Mouse (Mus musculus) cerebellum, adult 2 months (tissue): ENCODE measurements around the gene Rps7.

ENCODE experiments used
- CTCF ChIP-seq: fragments of 200-500 bp; IDR thresholded peaks from 2 replicates; pipeline ENCODE4 v1.5.1; 2011; ENCODE audit warnings: low read depth, mild to moderate bottlenecking, control low read depth, low read length, moderate library complexity, borderline replicate concordance; ENCODE audit not compliant: insufficient read depth
- POLR2A ChIP-seq: fragments of 200-500 bp; IDR thresholded peaks from 2 replicates; pipeline ENCODE4 v1.6.1; 2011; ENCODE audit warnings: low read length, control low read depth, borderline replicate concordance; ENCODE audit not compliant: insufficient read depth

DNA sequence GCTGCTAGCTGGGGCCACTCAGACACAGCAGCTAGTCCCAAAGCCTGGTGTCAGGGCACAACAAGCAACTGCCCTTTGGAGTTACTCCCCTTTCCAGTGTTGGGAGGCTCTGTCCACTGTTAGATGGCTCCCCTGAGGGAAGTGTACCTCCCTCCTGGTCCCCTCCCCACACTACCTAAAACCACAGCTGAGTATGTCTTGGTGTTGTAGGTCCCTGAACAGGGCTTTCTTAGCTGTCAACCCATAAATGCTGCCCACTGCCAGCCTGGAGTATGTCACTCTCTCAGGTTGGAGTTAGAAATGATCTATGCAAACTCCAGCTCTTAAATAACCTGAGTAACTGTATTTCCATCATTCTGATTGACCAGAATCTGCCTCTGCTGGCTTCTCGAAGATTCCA lies 13.1 kb downstream of the Rps7 start:
- TF ChIP-seq CTCF (no peak), POLR2A (no peak)
